Mouse (Mus musculus) lung, embryonic 14.5 days (tissue): ENCODE results near the gene Raf1. TPM values are rescaled to one million over a fixed set of nuclear protein-coding genes. Genes with fewer than 3 reads are reported as not detected.

Experiments
- ATAC-seq: fragments of 200-750 bp; cut with Nextera tagmentation; 2 replicates; pipeline ENCODE4 v1.8.0; 2017; ENCODE audit warnings: mild to moderate bottlenecking, moderate TSS enrichment, moderate library complexity; ENCODE audit not compliant: insufficient read depth
- DNase-seq: peaks from one replicate; pipeline ENCODE4 v3.0.0-alpha.2; 2015
- H3K27ac ChIP-seq: fragments of 300-500 bp; sonication (generic); 2 replicates; pipeline ENCODE4 v1.5.1; 2014; ENCODE audit warnings: low read depth, mild to moderate bottlenecking, moderate library complexity
- H3K27me3 ChIP-seq: fragments of 300-500 bp; sonication (generic); 2 replicates; pipeline ENCODE4 v1.6.1; 2014; ENCODE audit warnings: low read length, control low read depth; ENCODE audit not compliant: insufficient read depth
- H3K36me3 ChIP-seq: fragments of 300-500 bp; sonication (generic); 2 replicates; pipeline ENCODE4 v1.6.1; 2014; ENCODE audit warnings: control low read depth; ENCODE audit not compliant: insufficient read depth
- H3K4me1 ChIP-seq: fragments of 300-500 bp; sonication (generic); 2 replicates; pipeline ENCODE4 v1.6.1; 2014; ENCODE audit warnings: antibody characterized with exemption, control low read depth; ENCODE audit not compliant: insufficient read depth
- H3K4me2 ChIP-seq: fragments of 300-500 bp; sonication (generic); 2 replicates; pipeline ENCODE4 v1.6.1; 2014; ENCODE audit warnings: mild to moderate bottlenecking
- H3K4me3 ChIP-seq: fragments of 300-500 bp; sonication (generic); 2 replicates; pipeline ENCODE4 v1.5.1; 2014; ENCODE audit warnings: low read depth, low read length
- H3K9ac ChIP-seq: fragments of 300-500 bp; sonication (generic); 2 replicates; pipeline ENCODE4 v1.6.1; 2014
- H3K9me3 ChIP-seq: fragments of 300-500 bp; sonication (generic); 2 replicates; pipeline ENCODE4 v1.6.1; 2016; ENCODE audit warnings: low read depth, low read length, control low read depth
- CTCF ChIP-seq: IDR thresholded peaks from 2 replicates; pipeline ENCODE4 v1.5.1; 2016; ENCODE audit warnings: antibody characterized with exemption, low read depth
- WGBS: fragments of 180-500 bp; shearing (Covaris S2); extraction: QIAGEN DNeasy Blood & Tissue Kit; methylation state at CpG from one replicate; pipeline ENCODE4 v1.1.7; 2014; 5-methylcytosine and 5-hydroxymethylcytosine counted together
- polyA plus RNA-seq: library from polyadenylated mRNA; unstranded; fragments of >200 nt; fragmentation: Nextera tagmentation; extraction: Ambion mirVana; gene quantifications from 2 replicates; pipeline ENCODE4 v1.2.1, GENCODE M21; 2014

The Raf1 gene
- polyA plus RNA-seq, 1 experiment from 2014 or later, result 122 TPM

DNA sequence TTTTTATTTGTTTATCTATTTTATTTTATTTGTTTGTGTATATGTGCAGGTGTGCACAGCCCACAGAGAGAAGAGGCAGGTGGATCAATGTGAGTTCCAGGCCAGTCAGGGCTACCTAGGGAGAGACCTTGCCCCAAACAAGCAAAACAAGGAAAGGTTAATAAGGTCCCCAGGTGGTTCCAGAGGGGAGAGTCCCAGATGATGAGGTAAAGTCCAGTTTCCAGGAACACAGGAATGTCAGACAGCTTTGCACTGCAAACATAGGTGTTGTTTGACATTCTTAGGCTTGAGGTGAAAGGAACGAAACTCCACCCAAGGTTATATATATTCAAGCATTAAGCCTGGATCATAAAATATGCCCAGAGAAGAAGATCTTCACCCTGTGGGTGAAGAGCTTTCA lies 24.3 kb upstream of the Raf1 start:
- H3K4me2 ChIP-seq, result no peak overlapping the region
- H3K4me1 ChIP-seq, result no peaks in the 10 kb centered on the region
- H3K9me3 ChIP-seq, result no peaks in the 10 kb centered on the region; the same call in 1 of the 2 replicates
- no peak for ATAC-seq
- DNase-seq, result no peak
- no peak for TF ChIP-seq CTCF
- WGBS, result 62% methylated on average over 1 of the region's 1 CpGs
- H3K4me3 ChIP-seq, result no peak overlapping the region
- no peak overlapping the region for H3K9ac ChIP-seq
- no peak overlapping the region for H3K27ac ChIP-seq
- H3K27me3 ChIP-seq, result no peaks in the 10 kb centered on the region
- no peaks in the 10 kb centered on the region for H3K36me3 ChIP-seq

DNA sequence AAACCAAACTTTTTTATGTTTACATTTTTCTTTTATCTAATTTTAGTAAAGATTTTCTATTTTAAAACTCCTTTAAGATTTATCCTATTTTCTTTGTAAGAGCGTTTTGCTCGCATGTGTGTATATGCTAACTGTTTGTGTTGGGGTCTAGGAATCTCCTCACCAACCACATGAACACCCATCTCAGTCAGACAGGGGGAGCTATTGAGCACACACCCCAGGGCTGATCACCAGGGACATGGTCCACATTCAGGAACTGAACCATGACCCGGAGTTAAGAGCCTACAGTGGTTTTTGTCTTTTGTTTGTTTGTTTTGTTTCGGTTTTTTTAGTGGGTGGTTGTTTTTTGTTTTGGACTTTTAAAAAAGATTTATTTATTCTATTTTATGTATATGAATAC lies 22.3 kb upstream of the Raf1 start:
- H3K36me3 ChIP-seq, result no peaks in the 10 kb centered on the region
- DNase-seq, result peak; percentile 34
- 78% methylated on average over 4 of the region's 4 CpGs for WGBS
- no peak overlapping the region for H3K9ac ChIP-seq
- H3K4me2 ChIP-seq, result no peak overlapping the region
- H3K27me3 ChIP-seq, result no peaks in the 10 kb centered on the region
- no peak for ATAC-seq
- TF ChIP-seq CTCF, result peak; percentile 44; the same call in 1 of the 2 replicates
- H3K4me1 ChIP-seq, result no peaks in the 10 kb centered on the region
- H3K9me3 ChIP-seq, result no peaks in the 10 kb centered on the region; the same call in 1 of the 2 replicates
- H3K4me3 ChIP-seq, result no peak overlapping the region
- H3K27ac ChIP-seq, result no peak overlapping the region

DNA sequence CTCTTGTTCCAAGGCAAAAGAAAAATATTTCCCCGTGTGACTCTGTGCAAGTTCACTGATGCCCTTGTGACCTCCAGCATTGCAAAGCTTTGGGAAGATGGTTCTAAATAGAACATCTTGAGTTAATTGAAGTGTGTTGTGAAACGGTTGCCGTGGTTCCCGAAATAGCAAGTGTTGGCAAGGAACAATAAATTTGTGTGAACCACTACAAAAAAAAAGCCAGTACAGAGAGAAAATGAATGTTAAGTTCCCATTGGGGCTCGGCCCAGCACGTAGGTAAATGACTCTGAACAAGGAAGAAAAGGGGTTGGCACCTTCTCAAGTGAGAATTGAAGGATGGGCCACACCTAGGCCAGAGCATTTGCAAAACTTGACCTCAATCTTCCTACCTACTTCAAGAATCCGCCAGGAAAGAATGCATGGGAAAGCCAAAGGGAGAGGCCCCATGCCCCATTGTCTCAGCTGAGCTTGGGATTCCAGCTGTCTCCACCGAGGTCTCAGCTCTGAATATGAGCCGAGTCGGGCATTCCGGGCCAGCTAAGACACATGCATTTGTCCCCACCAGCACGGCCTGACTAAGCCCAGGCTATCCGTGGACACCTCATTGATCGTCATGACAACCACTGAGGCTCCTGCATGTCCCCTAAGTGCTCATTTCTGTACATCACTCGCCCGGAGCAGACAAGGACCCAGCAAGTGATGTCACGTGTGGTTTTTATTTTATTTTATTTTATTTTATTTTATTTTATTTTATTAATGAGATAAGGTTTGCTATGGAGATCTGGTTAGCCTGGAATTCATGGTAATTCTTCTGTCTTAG lies 21.5 kb upstream of the Raf1 start:
- 0 out of 2 replicates have a peak overlapping the region, but pooled peaks have one; percentile 27 for H3K27ac ChIP-seq
- WGBS, result 58% methylated on average over 17 of the region's 17 CpGs
- ATAC-seq (0 out of 2 replicates have a peak, but pooled peaks have one; percentile 35), DNase-seq (peak; percentile 38)
- H3K36me3 ChIP-seq, result no peaks in the 10 kb centered on the region
- no peak overlapping the region for H3K9ac ChIP-seq
- H3K4me2 ChIP-seq, result no peak overlapping the region
- H3K4me1 ChIP-seq, result no peaks in the 10 kb centered on the region
- H3K4me3 ChIP-seq, result no peak overlapping the region
- TF ChIP-seq CTCF, result no peak
- no peaks in the 10 kb centered on the region; the same call in 1 of the 2 replicates for H3K9me3 ChIP-seq
- H3K27me3 ChIP-seq, result no peaks in the 10 kb centered on the region

DNA sequence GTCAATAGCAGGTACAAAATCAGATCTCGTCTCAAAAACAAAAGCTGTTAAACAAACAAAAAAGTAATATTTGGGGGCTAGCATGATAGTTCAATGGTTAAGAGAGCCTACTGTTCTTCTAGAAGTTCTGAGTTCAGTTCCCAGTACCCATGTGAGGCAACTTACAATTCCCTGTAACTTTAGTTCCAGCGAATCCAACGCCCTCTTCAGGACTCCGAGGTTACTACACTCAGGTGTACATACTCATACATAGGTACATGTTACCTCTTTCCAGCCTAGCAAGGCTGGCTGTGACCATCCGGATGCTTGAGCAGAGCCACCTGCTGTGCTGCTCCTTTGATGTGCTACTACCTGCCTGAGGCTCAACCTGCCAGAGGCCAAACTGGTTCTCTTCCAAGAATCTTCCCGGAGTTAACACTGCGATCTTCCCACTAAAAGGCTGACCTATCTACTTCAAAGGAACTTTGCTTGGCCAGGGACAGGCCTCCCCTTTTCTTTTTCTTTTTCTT lies 20.3 kb upstream of the Raf1 start:
- Histone ChIP-seq H3K9me3 (no peaks in the 10 kb centered on the region; the same call in 1 of the 2 replicates), H3K9ac (no peak overlapping the region), H3K36me3 (no peaks in the 10 kb centered on the region), H3K27ac (no peak overlapping the region), H3K4me1 (no peaks in the 10 kb centered on the region), H3K4me3 (no peak overlapping the region), H3K27me3 (no peaks in the 10 kb centered on the region), H3K4me2 (no peak overlapping the region)
- ATAC-seq (no peak), DNase-seq (no peak)
- TF ChIP-seq CTCF, result no peak
- WGBS, result 80% methylated on average over 7 of the region's 7 CpGs

DNA sequence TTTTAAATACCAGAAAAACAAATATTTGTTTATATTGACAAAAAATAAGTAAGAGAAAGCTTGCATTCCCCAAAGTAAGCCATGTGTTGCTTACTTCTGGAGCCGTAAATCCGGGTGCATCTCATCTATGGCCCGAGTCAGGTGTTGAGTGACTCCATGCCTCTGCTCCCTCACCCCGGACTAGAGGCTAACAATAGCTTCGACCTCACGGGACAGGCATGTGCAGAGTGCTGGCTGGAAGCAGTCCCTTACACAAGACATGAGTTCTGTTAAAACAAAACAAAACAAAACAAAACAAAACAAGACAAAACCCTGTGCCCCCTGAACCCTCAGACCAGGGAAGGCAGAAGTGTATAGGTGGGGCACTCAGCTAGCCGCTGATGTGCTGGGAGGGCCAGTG lies 18.7 kb upstream of the Raf1 start:
- Histone ChIP-seq H3K27ac (no peak overlapping the region), H3K4me1 (no peaks in the 10 kb centered on the region), H3K27me3 (no peaks in the 10 kb centered on the region), H3K9me3 (no peaks in the 10 kb centered on the region), H3K4me3 (no peak overlapping the region), H3K4me2 (peak overlapping the region; percentile 4; the same call in 1 of the 2 replicates), H3K9ac (no peak overlapping the region), H3K36me3 (no peaks in the 10 kb centered on the region)
- no peak for ATAC-seq
- DNase-seq, result no peak
- 41% methylated on average over 7 of the region's 7 CpGs for WGBS
- TF ChIP-seq CTCF, result no peak

DNA sequence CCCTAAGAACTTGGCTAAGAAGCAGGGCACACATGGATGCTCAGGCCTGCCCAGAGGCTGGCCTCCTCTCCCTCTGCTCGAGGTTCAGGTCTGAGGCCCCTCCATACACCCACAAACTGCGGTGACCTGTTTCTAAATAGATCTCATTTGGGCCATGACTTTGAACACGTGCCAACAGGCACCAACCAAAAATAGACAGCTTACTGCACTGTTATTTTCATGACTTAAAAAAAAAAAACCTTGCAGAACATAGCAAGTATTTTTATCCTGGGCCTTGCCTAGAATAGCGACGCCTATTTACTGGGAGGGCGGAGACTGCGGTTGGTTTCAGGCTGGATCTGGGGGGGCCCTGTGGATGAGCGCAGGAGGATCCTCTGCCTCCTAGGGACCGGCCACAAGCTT lies 18.0 kb upstream of the Raf1 start:
- ATAC-seq (no peak), DNase-seq (no peak)
- Histone ChIP-seq H3K4me1 (no peaks in the 10 kb centered on the region), H3K27me3 (no peaks in the 10 kb centered on the region), H3K27ac (peak overlapping the region; percentile 52; the same call in 1 of the 2 replicates), H3K9ac (no peak overlapping the region; the same call in 1 of the 2 replicates), H3K4me3 (no peak overlapping the region), H3K36me3 (no peaks in the 10 kb centered on the region), H3K4me2 (peak overlapping the region; percentile 4; the same call in 1 of the 2 replicates), H3K9me3 (no peaks in the 10 kb centered on the region)
- 38% methylated on average over 9 of the region's 9 CpGs for WGBS
- TF ChIP-seq CTCF, result no peak

DNA sequence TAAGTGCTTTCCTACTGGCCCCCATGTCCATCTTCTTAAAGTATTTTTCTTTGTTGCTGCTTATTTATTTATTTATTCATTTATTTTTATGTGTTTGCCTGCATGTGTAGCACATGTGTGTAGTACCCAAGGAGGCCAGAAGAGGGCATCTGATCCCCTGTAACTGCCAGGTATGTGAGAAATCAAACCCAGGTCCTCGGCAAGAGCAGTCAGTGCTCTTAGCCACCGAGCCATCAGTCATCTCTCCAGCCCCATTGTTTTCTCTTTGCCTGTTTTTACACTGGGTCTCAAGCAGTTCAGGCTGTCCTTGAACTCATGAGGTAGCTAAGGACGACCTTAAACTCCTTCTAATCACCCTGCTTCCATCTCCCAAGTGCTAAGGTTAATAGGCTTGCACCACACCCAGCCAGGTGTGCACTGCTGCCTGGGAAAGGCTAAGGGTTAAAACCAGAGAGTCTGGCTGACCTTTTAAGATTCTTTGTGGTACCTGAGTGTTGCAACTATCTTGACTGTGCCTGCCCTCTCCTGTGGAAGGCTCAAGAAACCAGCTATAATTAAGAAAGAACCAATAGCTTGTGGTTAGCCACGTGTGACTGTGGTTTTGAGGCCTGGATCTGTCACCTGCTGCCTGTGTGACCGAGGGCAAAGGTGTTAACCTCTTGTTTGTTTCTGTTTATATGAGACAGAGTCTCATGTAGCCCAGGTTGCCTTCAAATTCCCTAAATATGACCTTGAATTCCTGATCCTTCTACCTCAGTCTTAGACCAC lies 16.7 kb upstream of the Raf1 start:
- H3K27ac ChIP-seq, result no peak overlapping the region
- DNase-seq, result peak; percentile 45
- 53% methylated on average over 5 of the region's 5 CpGs for WGBS

More for the DNA sequence above, 16.7 kb upstream of the Raf1 start:
- ATAC-seq, result no peak
- no peaks in the 10 kb centered on the region for H3K4me1 ChIP-seq
- peak; percentile 58 for TF ChIP-seq CTCF
- H3K9ac ChIP-seq, result no peak overlapping the region
- no peaks in the 10 kb centered on the region for H3K27me3 ChIP-seq
- no peaks in the 10 kb centered on the region for H3K9me3 ChIP-seq
- no peak overlapping the region for H3K4me2 ChIP-seq
- no peak overlapping the region for H3K4me3 ChIP-seq
- no peaks in the 10 kb centered on the region for H3K36me3 ChIP-seq
